ENCODE assay signal across 21 mouse cellular contexts in genomic region chr19:4057962-4058361, GRCm38 (mm10). TPM values are rescaled to one million over a fixed set of nuclear protein-coding genes. Genes with fewer than 3 reads are reported as not detected.
"Had no signal": no experiment of that assay in that cellular context is flagged by ENCODE, and none has a peak within 500 bp of the region (broad histone marks: within the 10 kb centered on the region; RNA-seq: fewer than 3 reads in every experiment).

No protein-coding gene starts in this region.

- H3K27me3 ChIP-seq: kidney, embryonic 15.5 days; limb, embryonic 15.5 days; midbrain, embryonic 13.5 days had no signal

- H3K9ac ChIP-seq: kidney, embryonic 15.5 days; limb, embryonic 15.5 days; lung, embryonic 15.5 days; midbrain, embryonic 13.5 days had no signal

- DNase-seq: kidney, adult 2 months; kidney, postnatal 25 days; layer of hippocampus, adult 9-11 months; layer of hippocampus, postnatal 36 days; lung, postnatal 14 days; right cerebral cortex, adult 18-20 months; right cerebral cortex, postnatal 25 days; thymus, adult 18-20 months; thymus, postnatal 14 days had no signal

- H3K27ac ChIP-seq: kidney, embryonic 15.5 days; limb, embryonic 15.5 days; lung, embryonic 15.5 days; macrophage; midbrain, embryonic 13.5 days had no signal

- H3K4me1 ChIP-seq: kidney, embryonic 15.5 days; lung, embryonic 15.5 days; midbrain, embryonic 13.5 days had no signal

- H3K4me3 ChIP-seq: kidney, embryonic 15.5 days; limb, embryonic 15.5 days; lung, embryonic 15.5 days; midbrain, embryonic 13.5 days had no signal

- H3K4me2 ChIP-seq: kidney, embryonic 15.5 days; limb, embryonic 15.5 days; lung, embryonic 15.5 days; midbrain, embryonic 13.5 days had no signal

- H3K9me3 ChIP-seq: kidney, embryonic 15.5 days; limb, embryonic 15.5 days; lung, embryonic 15.5 days; midbrain, embryonic 13.5 days had no signal

- ATAC-seq: midbrain, embryonic 13.5 days had no signal

- H3K36me3 ChIP-seq: kidney, embryonic 15.5 days; limb, embryonic 15.5 days; lung, embryonic 15.5 days; midbrain, embryonic 13.5 days had no signal

RNA-seq across cellular contexts. Expression of gene Gstp3, which starts 1.4 kb away (rescaled TPM):
- total RNA-seq: layer of hippocampus, adult 18-20 months; layer of hippocampus, postnatal 36 days; left cerebral cortex, adult 8-10 months; left cerebral cortex, postnatal 25 days; midbrain, postnatal 0 days had no signal
- polyA plus RNA-seq: macrophage; midbrain, embryonic 13.5 days; midbrain, postnatal 0 days; neural tube, embryonic 14.5 days had no signal

RNA-seq across cellular contexts. Expression of gene Gstp2, which starts 12.1 kb away (rescaled TPM):
- total RNA-seq: midbrain, postnatal 0 days had no signal
- polyA plus RNA-seq: macrophage; neural tube, embryonic 14.5 days had no signal

RNA-seq across cellular contexts. Expression of gene Cabp2, which starts 23.4 kb away (rescaled TPM):
- total RNA-seq: layer of hippocampus, adult 18-20 months; layer of hippocampus, postnatal 36 days; left cerebral cortex, adult 8-10 months; left cerebral cortex, postnatal 25 days; midbrain, postnatal 0 days had no signal
- polyA plus RNA-seq: limb, embryonic 11.5 days; limb, embryonic 15.5 days; lung, embryonic 15.5 days; macrophage; midbrain, embryonic 13.5 days; midbrain, postnatal 0 days; neural tube, embryonic 14.5 days; small intestine, adult 2 months had no signal
